Mouse (Mus musculus): ENCODE results near the gene Nfic. TPM values are rescaled to one million over a fixed set of nuclear protein-coding genes. Genes with fewer than 3 reads are reported as not detected.
A peak's percentile ranks its signal among the peaks of the same experiment; 100 is the strongest.

Nfic gene
- polyA plus RNA-seq, 1 experiment from 2014 or later: 8.7 TPM

- H3K36me3 ChIP-seq: 0 out of 2 replicates have a peak, but pooled peaks cover 4% of the 10 kb centered on the region
- DNase-seq (ENCODE audit: low spot score): peak; percentile 11
- H3K27me3 ChIP-seq (ENCODE audit: low read depth, poor library complexity, severe bottlenecking): peaks cover 100% of the 10 kb centered on the region
- H3K9me3 ChIP-seq (replicated peaks): no peaks in the 10 kb centered on the region
- no peak overlapping the region for H3K27ac ChIP-seq (replicated peaks)
- WGBS: 82% methylated on average over 7 of the region's 7 CpGs
- H3K4me1 ChIP-seq: peaks cover 42% of the 10 kb centered on the region
- no peak overlapping the region for H3K4me3 ChIP-seq
These were observed 7.5 kb upstream of the Nfic start for GRCm38 (mm10) chr10:81462917-81463316.

- Histone ChIP-seq H3K36me3 (0 out of 2 replicates have a peak, but pooled peaks cover 4% of the 10 kb centered on the region), H3K4me3 (no peak overlapping the region), H3K9me3 (replicated peaks) (no peaks in the 10 kb centered on the region), H3K27ac (replicated peaks) (no peak overlapping the region), H3K4me1 (peaks cover 42% of the 10 kb centered on the region), H3K27me3 (ENCODE audit: low read depth, poor library complexity, severe bottlenecking) (peaks cover 100% of the 10 kb centered on the region)
- no peak for DNase-seq (ENCODE audit: low spot score)
- 39% methylated on average over 7 of the region's 7 CpGs for WGBS
These were observed 7.0 kb upstream of the Nfic start for GRCm38 (mm10) chr10:81462415-81462804.

- no peak overlapping the region for H3K4me3 ChIP-seq
- no peaks in the 10 kb centered on the region for H3K9me3 ChIP-seq (replicated peaks)
- 10% methylated on average over 16 of the region's 16 CpGs for WGBS
- peak; percentile 11 for DNase-seq (ENCODE audit: low spot score)
- H3K27me3 ChIP-seq (ENCODE audit: low read depth, poor library complexity, severe bottlenecking): peaks cover 100% of the 10 kb centered on the region
- 0 out of 2 replicates have a peak, but pooled peaks cover 3% of the 10 kb centered on the region for H3K36me3 ChIP-seq
- H3K27ac ChIP-seq (replicated peaks): no peak overlapping the region
- H3K4me1 ChIP-seq: peaks cover 39% of the 10 kb centered on the region
These were observed 6.4 kb upstream of the Nfic start for GRCm38 (mm10) chr10:81461673-81462414.

- peaks cover 36% of the 10 kb centered on the region for H3K4me1 ChIP-seq
- H3K4me3 ChIP-seq: no peak overlapping the region
- peak; percentile 11 for DNase-seq (ENCODE audit: low spot score)
- WGBS: 43% methylated on average over 11 of the region's 11 CpGs
- no peaks in the 10 kb centered on the region for H3K36me3 ChIP-seq
- peaks cover 100% of the 10 kb centered on the region for H3K27me3 ChIP-seq (ENCODE audit: low read depth, poor library complexity, severe bottlenecking)
- H3K9me3 ChIP-seq (replicated peaks): no peaks in the 10 kb centered on the region
- H3K27ac ChIP-seq (replicated peaks): no peak overlapping the region
These were observed 5.5 kb upstream of the Nfic start for GRCm38 (mm10) chr10:81460951-81461350.

- Histone ChIP-seq H3K36me3 (no peaks in the 10 kb centered on the region), H3K9me3 (replicated peaks) (no peaks in the 10 kb centered on the region), H3K4me3 (no peak overlapping the region), H3K27me3 (ENCODE audit: low read depth, poor library complexity, severe bottlenecking) (peaks cover 100% of the 10 kb centered on the region), H3K4me1 (peaks cover 35% of the 10 kb centered on the region), H3K27ac (replicated peaks) (no peak overlapping the region)
- peak; percentile 13 for DNase-seq (ENCODE audit: low spot score)
- WGBS: 39% methylated on average over 20 of the region's 20 CpGs
These were observed 5.0 kb upstream of the Nfic start for GRCm38 (mm10) chr10:81460471-81460870.

GRCm38 (mm10) chr10:81459399-81459798, 4.0 kb upstream of the Nfic start:
- no peak overlapping the region for H3K4me3 ChIP-seq
- H3K9me3 ChIP-seq (replicated peaks): no peaks in the 10 kb centered on the region
- H3K27me3 ChIP-seq (ENCODE audit: low read depth, poor library complexity, severe bottlenecking): peaks cover 100% of the 10 kb centered on the region
- no peak for DNase-seq (ENCODE audit: low spot score)
- peaks cover 24% of the 10 kb centered on the region for H3K4me1 ChIP-seq
- no peak overlapping the region for H3K27ac ChIP-seq (replicated peaks)
- H3K36me3 ChIP-seq: no peaks in the 10 kb centered on the region
- WGBS: 70% methylated on average over 21 of the region's 21 CpGs

- peaks cover 14% of the 10 kb centered on the region for H3K4me1 ChIP-seq
- WGBS: 85% methylated on average over 6 of the region's 6 CpGs
- no peaks in the 10 kb centered on the region for H3K36me3 ChIP-seq
- H3K4me3 ChIP-seq: no peak overlapping the region
- no peak overlapping the region for H3K27ac ChIP-seq (replicated peaks)
- no peaks in the 10 kb centered on the region for H3K9me3 ChIP-seq (replicated peaks)
- peaks cover 100% of the 10 kb centered on the region for H3K27me3 ChIP-seq (ENCODE audit: low read depth, poor library complexity, severe bottlenecking)
- DNase-seq (ENCODE audit: low spot score): no peak
These were observed 2.8 kb upstream of the Nfic start for GRCm38 (mm10) chr10:81458267-81458666.

- Histone ChIP-seq H3K36me3 (no peaks in the 10 kb centered on the region), H3K27me3 (ENCODE audit: low read depth, poor library complexity, severe bottlenecking) (peaks cover 100% of the 10 kb centered on the region), H3K9me3 (replicated peaks) (no peaks in the 10 kb centered on the region), H3K4me3 (no peak overlapping the region), H3K27ac (replicated peaks) (no peak overlapping the region), H3K4me1 (peaks cover 15% of the 10 kb centered on the region)
- WGBS: 92% methylated on average over 8 of the region's 8 CpGs
- DNase-seq (ENCODE audit: low spot score): peak; percentile 10
These were observed 2.2 kb upstream of the Nfic start for GRCm38 (mm10) chr10:81457624-81458023.

- no peaks in the 10 kb centered on the region for H3K9me3 ChIP-seq (replicated peaks)
- H3K27me3 ChIP-seq (ENCODE audit: low read depth, poor library complexity, severe bottlenecking): peaks cover 100% of the 10 kb centered on the region
- DNase-seq (ENCODE audit: low spot score): no peak
- WGBS: 55% methylated on average over 12 of the region's 12 CpGs
- H3K4me3 ChIP-seq: no peak overlapping the region
- H3K36me3 ChIP-seq: no peaks in the 10 kb centered on the region
- peaks cover 17% of the 10 kb centered on the region for H3K4me1 ChIP-seq
- H3K27ac ChIP-seq (replicated peaks): no peak overlapping the region
These were observed 1.6 kb upstream of the Nfic start for GRCm38 (mm10) chr10:81456983-81457563.

- H3K36me3 ChIP-seq: no peaks in the 10 kb centered on the region
- H3K27ac ChIP-seq (replicated peaks): no peak overlapping the region
- no peak overlapping the region for H3K4me3 ChIP-seq
- no peaks in the 10 kb centered on the region for H3K9me3 ChIP-seq (replicated peaks)
- peaks cover 92% of the 10 kb centered on the region for H3K27me3 ChIP-seq (ENCODE audit: low read depth, poor library complexity, severe bottlenecking)
- H3K4me1 ChIP-seq: peaks cover 7% of the 10 kb centered on the region; the same call in 1 of the 2 replicates
- WGBS: 83% methylated on average over 2 of the region's 2 CpGs
- no peak for DNase-seq (ENCODE audit: low spot score)
These were observed 1.3 kb downstream of the Nfic start for GRCm38 (mm10) chr10:81454106-81454505.

GRCm38 (mm10) chr10:81452947-81453288, 2.5 kb downstream of the Nfic start:
- Histone ChIP-seq H3K36me3 (no peaks in the 10 kb centered on the region), H3K4me1 (peaks cover 7% of the 10 kb centered on the region; the same call in 1 of the 2 replicates), H3K27me3 (ENCODE audit: low read depth, poor library complexity, severe bottlenecking) (peaks cover 80% of the 10 kb centered on the region), H3K9me3 (replicated peaks) (no peaks in the 10 kb centered on the region), H3K4me3 (no peak overlapping the region), H3K27ac (replicated peaks) (no peak overlapping the region)
- 5% methylated on average over 14 of the region's 14 CpGs for WGBS
- DNase-seq (ENCODE audit: low spot score): peak; percentile 16

- Histone ChIP-seq H3K27ac (replicated peaks) (no peak overlapping the region), H3K4me3 (no peak overlapping the region), H3K9me3 (replicated peaks) (no peaks in the 10 kb centered on the region), H3K27me3 (ENCODE audit: low read depth, poor library complexity, severe bottlenecking) (peaks cover 75% of the 10 kb centered on the region), H3K4me1 (peaks cover 7% of the 10 kb centered on the region; the same call in 1 of the 2 replicates), H3K36me3 (no peaks in the 10 kb centered on the region)
- 11% methylated on average over 36 of the region's 36 CpGs for WGBS
- DNase-seq (ENCODE audit: low spot score): peak; percentile 19
These were observed 3.0 kb downstream of the Nfic start for GRCm38 (mm10) chr10:81452237-81452946.

GRCm38 (mm10) chr10:81451365-81451745, 4.1 kb downstream of the Nfic start:
- 73% methylated on average over 6 of the region's 6 CpGs for WGBS
- Histone ChIP-seq H3K27me3 (ENCODE audit: low read depth, poor library complexity, severe bottlenecking) (peaks cover 64% of the 10 kb centered on the region), H3K36me3 (no peaks in the 10 kb centered on the region), H3K4me3 (no peak overlapping the region), H3K27ac (replicated peaks) (no peak overlapping the region), H3K9me3 (replicated peaks) (no peaks in the 10 kb centered on the region), H3K4me1 (peaks cover 7% of the 10 kb centered on the region; the same call in 1 of the 2 replicates)
- peak; percentile 11 for DNase-seq (ENCODE audit: low spot score)
